Mouse (Mus musculus): ENCODE data around the gene Phkb.

DNA sequence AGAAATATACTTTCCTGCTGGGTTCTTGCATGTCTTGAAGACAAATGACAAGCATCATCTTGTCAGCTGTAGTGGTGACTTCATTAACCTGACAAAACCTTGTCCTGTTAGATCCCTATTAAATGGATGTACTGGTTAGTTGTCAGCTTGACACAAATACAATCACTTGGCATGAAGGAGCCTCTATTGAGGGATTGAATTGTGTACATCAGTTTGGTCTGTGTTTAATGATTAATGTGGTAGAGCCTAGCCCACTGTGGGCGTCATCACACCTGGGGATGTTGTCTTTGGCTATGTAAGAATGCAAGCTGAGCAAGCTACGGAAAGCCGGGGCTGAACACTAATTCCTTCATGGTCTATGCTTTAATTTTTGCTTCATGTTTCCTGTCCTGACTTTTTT lies 44.1 kb downstream of the Phkb start:
- TF ChIP-seq CTCF (conservative IDR thresholded peaks at IDR 0.05; ENCODE audit: low read length) (no peak), POU5F1 (IDR thresholded peaks at IDR 0.05; ENCODE audit: borderline replicate concordance, low read length) (no peak), NANOG (IDR thresholded peaks at IDR 0.05; ENCODE audit: borderline replicate concordance, low read length) (no peak)
